Mouse (Mus musculus): ENCODE data around the gene Bcl2.

DNA sequence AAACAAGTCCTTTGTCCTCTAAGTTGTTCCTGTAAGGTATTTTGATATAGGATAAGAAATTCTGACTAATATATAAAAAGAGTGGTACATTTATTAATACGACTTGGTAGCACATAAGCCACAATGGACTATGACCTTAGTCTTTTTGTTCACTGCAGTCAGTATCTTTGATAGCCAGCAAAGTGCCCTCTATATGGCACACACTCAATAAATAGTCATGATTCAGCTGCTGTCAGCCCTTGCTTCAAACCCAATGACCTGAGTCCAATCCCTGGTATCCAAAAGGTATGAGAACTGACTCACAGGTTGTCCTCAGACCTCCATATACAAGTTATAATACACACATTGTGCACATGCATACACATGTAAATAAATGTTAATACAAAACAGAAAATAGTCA is 117.7 kb downstream of the Bcl2 start:
- no peak for TF ChIP-seq HCFC1 (IDR thresholded peaks at IDR 0.05; ENCODE audit: borderline replicate concordance, insufficient read depth, low read length)
- no peak for TF ChIP-seq ZC3H11A (IDR thresholded peaks at IDR 0.05; ENCODE audit: borderline replicate concordance, low read depth, low read length)
